Comparison of ENCODE assay signal across 15 mouse cellular contexts in the genomic region with DNA sequence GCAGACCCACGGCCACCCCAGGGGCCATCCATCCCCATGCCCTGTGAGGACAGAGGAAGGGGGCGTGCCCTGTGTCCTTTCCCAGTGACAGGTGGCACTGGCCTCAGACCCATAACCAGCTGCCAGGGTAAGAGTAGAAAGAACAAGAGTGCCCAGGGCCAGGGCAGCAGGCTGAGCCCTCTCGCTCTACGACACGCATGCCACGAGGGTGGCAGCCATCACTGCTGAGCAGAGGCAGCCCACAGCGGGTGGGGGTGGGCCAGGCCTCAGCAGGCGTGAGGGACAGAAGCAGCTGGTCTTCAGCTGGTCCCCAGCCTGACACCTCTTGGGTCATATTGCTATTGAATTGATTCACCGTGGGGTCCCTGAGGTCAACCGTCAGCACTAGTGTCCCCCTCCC. TPM values are rescaled to one million over a fixed set of nuclear protein-coding genes. Genes with fewer than 3 reads are reported as not detected.
"Had no signal": no experiment of that assay in that cellular context is flagged by ENCODE, and none has a peak within 500 bp of the region (broad histone marks: within the 10 kb centered on the region; RNA-seq: fewer than 3 reads in every experiment).

No protein-coding gene starts in this region.

- H3K27me3 ChIP-seq: neural tube, embryonic 15.5 days had no signal

- H3K9ac ChIP-seq: neural tube, embryonic 15.5 days; stomach, embryonic 15.5 days had no signal

- H3K27ac ChIP-seq: neural tube, embryonic 15.5 days; stomach, embryonic 15.5 days; stomach, postnatal 0 days had no signal

- H3K4me3 ChIP-seq: neural tube, embryonic 15.5 days; stomach, embryonic 15.5 days had no signal

- H3K9me3 ChIP-seq: neural tube, embryonic 15.5 days; stomach, embryonic 15.5 days had no signal

- H3K4me2 ChIP-seq: neural tube, embryonic 15.5 days; stomach, embryonic 15.5 days had no signal

- DNase-seq: retina, postnatal 1 day; right cerebral cortex, adult 18-20 months; right cerebral cortex, postnatal 14 days; right cerebral cortex, postnatal 4 days; spleen, adult 18-20 months; thymus, adult 18-20 months; thymus, adult 2 months; thymus, postnatal 14 days; thymus, postnatal 25 days; thymus, postnatal 36 days; thymus, postnatal 4 days had no signal

RNA-seq across cellular contexts. Expression of a gene that starts 4.0 kb away (rescaled TPM):
- total RNA-seq: neutrophil, adult 5-6 weeks had no signal
